Mouse (Mus musculus): ENCODE measurements around the gene Ccr9. TPM values are rescaled to one million over a fixed set of nuclear protein-coding genes. Genes with fewer than 3 reads are reported as not detected.

Ccr9 gene
- polyA plus RNA-seq, 1 experiment from 2014 or later, result 0.36 TPM

DNA sequence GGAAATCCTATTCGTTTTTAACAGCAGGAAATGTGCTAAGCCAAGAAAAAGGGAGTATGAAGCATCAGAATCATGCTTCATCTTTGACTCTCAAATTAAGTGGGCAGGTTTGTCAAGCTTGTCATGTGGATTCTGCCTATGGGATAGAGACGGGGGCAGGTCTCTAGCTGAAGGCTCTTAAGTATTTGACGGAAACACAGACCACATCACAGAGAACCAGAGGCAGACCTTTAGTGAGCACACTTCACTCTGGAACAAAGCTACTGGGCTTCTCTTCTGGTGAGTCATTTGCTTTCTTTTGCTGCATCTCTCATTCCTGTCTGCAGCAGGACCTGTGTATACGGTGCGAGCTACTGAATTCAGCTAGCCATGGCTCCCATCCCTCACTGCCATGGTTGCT is 128.0 kb downstream of the Ccr9 start, which contains the start of gene Cxcr6:
Gene Cxcr6 (plus strand): TSS at position 209 of the 400 bp plus-strand sequence.
- Histone ChIP-seq H3K4me1 (replicated peaks; ENCODE audit: control insufficient read depth, insufficient read depth, low read length) (no peaks in the 10 kb centered on the region), H3K9me3 (ENCODE audit: control insufficient read depth, low read length) (no peaks in the 10 kb centered on the region), H3K27me3 (ENCODE audit: control insufficient read depth, insufficient read depth, low read depth, low read length) (no peaks in the 10 kb centered on the region), H3K4me3 (ENCODE audit: low read length) (no peak within 1 kb of the TSS), H3K27ac (ENCODE audit: low read length) (no peak within 1 kb of the TSS), H3K9ac (ENCODE audit: low read length) (no peak within 1 kb of the TSS), H3K36me3 (ENCODE audit: control insufficient read depth, insufficient read depth, low read length) (no peaks in the 10 kb centered on the region), H3K4me2 (ENCODE audit: low read depth, low read length) (no peak within 1 kb of the TSS)
- WGBS, result 88% methylated on average over 5 of the region's 5 CpGs
- no peak for ATAC-seq (ENCODE audit: low read depth)

DNA sequence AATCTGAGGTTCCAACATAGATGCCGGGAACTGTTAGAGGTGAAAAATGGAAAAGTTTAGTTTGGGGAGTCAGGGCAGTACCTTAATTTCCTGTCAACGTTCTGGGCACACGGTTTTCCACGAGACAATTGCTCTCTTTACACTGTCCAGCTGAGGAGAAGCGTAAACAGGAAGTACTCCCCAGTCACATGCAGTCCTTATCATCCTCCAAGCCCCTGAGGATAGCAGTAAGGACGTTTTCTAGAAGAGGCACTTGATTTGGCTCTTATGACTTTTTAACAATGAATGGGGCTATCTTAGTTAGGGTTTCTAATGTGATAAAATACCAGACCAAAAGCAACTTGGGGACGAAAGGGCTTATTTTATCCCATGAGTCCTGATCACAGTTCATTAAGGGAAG is 130.3 kb downstream of the Ccr9 start:
- Histone ChIP-seq H3K4me3 (ENCODE audit: low read length) (no peak overlapping the region), H3K36me3 (ENCODE audit: control insufficient read depth, insufficient read depth, low read length) (peaks cover 4% of the 10 kb centered on the region)
- 42% methylated on average over 7 of the region's 7 CpGs for WGBS

DNA sequence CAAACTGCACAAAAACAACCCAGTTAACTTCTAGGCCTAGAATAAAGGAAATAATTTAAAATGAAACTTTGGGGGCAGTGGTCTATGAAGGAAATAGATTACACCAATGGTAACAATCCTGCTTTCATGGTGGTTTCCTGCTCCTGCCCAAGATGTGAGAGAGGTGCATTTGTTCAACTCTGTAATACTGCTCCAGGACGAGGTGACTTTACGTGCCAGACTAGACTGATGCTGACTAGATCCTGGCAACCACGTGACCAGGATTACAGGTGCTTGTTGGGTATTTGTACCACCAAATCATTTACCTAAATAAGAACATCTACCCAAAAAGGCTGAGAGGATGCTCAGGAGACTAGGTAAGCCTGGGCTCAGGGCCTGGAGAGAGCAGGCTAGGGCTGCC is 133.6 kb downstream of the Ccr9 start:
- Histone ChIP-seq H3K9me3 (ENCODE audit: control insufficient read depth, low read length) (no peaks in the 10 kb centered on the region), H3K4me1 (replicated peaks; ENCODE audit: control insufficient read depth, insufficient read depth, low read length) (no peaks in the 10 kb centered on the region), H3K4me3 (ENCODE audit: low read length) (no peak overlapping the region), H3K36me3 (ENCODE audit: control insufficient read depth, insufficient read depth, low read length) (peaks cover 10% of the 10 kb centered on the region), H3K27ac (ENCODE audit: low read length) (no peak overlapping the region), H3K4me2 (ENCODE audit: low read depth, low read length) (no peak overlapping the region), H3K9ac (ENCODE audit: low read length) (no peak overlapping the region), H3K27me3 (ENCODE audit: control insufficient read depth, insufficient read depth, low read depth, low read length) (no peaks in the 10 kb centered on the region)
- WGBS, result 87% methylated on average over 3 of the region's 3 CpGs
- no peak for ATAC-seq (ENCODE audit: low read depth)

More for the DNA sequence above, 130.3 kb downstream of the Ccr9 start:
- ATAC-seq (ENCODE audit: low read depth), result no peak
- Histone ChIP-seq H3K27me3 (ENCODE audit: control insufficient read depth, insufficient read depth, low read depth, low read length) (no peaks in the 10 kb centered on the region), H3K4me2 (ENCODE audit: low read depth, low read length) (no peak overlapping the region), H3K4me1 (replicated peaks; ENCODE audit: control insufficient read depth, insufficient read depth, low read length) (no peaks in the 10 kb centered on the region), H3K27ac (ENCODE audit: low read length) (no peak overlapping the region), H3K9ac (ENCODE audit: low read length) (no peak overlapping the region), H3K9me3 (ENCODE audit: control insufficient read depth, low read length) (no peaks in the 10 kb centered on the region)

DNA sequence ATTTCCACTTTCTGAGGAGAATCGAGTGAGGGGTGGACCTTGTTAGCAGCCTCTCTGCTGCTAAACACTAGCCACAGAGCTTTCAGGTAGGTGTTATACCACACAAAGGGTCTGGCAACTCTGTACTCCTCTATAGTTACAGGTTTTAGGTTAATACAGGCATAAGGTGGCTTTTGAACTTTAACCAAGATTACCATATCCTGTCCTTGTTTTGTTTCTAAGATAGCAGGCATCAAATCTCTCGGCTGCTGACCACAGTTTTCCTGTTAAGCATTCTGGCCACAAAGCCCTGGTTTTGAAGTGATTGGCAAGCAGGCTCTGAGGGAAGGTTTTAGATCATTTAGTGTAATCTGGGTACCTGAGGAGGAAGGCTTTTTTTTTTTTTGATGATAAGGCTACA is 136.1 kb downstream of the Ccr9 start:
- Histone ChIP-seq H3K27ac (ENCODE audit: low read length) (no peak overlapping the region), H3K9ac (ENCODE audit: low read length) (no peak overlapping the region), H3K36me3 (ENCODE audit: control insufficient read depth, insufficient read depth, low read length) (peaks cover 14% of the 10 kb centered on the region), H3K9me3 (ENCODE audit: control insufficient read depth, low read length) (no peaks in the 10 kb centered on the region), H3K27me3 (ENCODE audit: control insufficient read depth, insufficient read depth, low read depth, low read length) (no peaks in the 10 kb centered on the region), H3K4me3 (ENCODE audit: low read length) (no peak overlapping the region), H3K4me2 (ENCODE audit: low read depth, low read length) (no peak overlapping the region), H3K4me1 (replicated peaks; ENCODE audit: control insufficient read depth, insufficient read depth, low read length) (no peaks in the 10 kb centered on the region)
- WGBS, result 78% methylated on average over 2 of the region's 2 CpGs
- ATAC-seq (ENCODE audit: low read depth), result no peak

GRCm38 (mm10) chr9:123814821-123815220 is 136.6 kb downstream of the Ccr9 start:
- WGBS, result 69% methylated on average over 4 of the region's 4 CpGs
- no peak for ATAC-seq (ENCODE audit: low read depth)
- Histone ChIP-seq H3K9me3 (ENCODE audit: control insufficient read depth, low read length) (no peaks in the 10 kb centered on the region), H3K4me3 (ENCODE audit: low read length) (no peak overlapping the region), H3K36me3 (ENCODE audit: control insufficient read depth, insufficient read depth, low read length) (peaks cover 14% of the 10 kb centered on the region), H3K4me1 (replicated peaks; ENCODE audit: control insufficient read depth, insufficient read depth, low read length) (no peaks in the 10 kb centered on the region), H3K9ac (ENCODE audit: low read length) (no peak overlapping the region), H3K4me2 (ENCODE audit: low read depth, low read length) (no peak overlapping the region), H3K27ac (ENCODE audit: low read length) (no peak overlapping the region), H3K27me3 (ENCODE audit: control insufficient read depth, insufficient read depth, low read depth, low read length) (no peaks in the 10 kb centered on the region)

DNA sequence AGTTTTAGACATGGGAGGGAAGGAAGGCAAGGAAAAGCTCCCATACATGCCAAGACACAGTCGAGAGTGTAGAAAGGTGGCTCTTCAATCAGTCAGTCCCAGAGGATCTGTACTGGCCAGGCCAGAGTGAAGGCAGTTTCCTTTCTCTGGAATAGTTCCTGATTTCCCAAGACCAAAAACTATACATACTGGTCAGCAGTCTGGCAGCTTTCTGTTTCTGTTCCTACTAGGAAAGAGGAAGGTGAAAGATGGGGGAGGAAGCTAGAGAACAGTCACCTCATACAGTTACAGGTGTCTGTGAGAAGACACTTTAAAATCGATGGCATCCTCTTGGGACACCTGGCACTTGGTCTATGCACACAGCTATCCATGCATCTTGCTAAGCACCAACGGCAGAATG is 137.2 kb downstream of the Ccr9 start:
- no peaks in the 10 kb centered on the region for H3K4me1 ChIP-seq (replicated peaks; ENCODE audit: control insufficient read depth, insufficient read depth, low read length)
- H3K4me3 ChIP-seq (ENCODE audit: low read length), result no peak overlapping the region
- H3K4me2 ChIP-seq (ENCODE audit: low read depth, low read length), result no peak overlapping the region
- no peak for ATAC-seq (ENCODE audit: low read depth)
- H3K9ac ChIP-seq (ENCODE audit: low read length), result no peak overlapping the region
- peaks cover 14% of the 10 kb centered on the region for H3K36me3 ChIP-seq (ENCODE audit: control insufficient read depth, insufficient read depth, low read length)
- H3K9me3 ChIP-seq (ENCODE audit: control insufficient read depth, low read length), result no peaks in the 10 kb centered on the region
- no peaks in the 10 kb centered on the region for H3K27me3 ChIP-seq (ENCODE audit: control insufficient read depth, insufficient read depth, low read depth, low read length)
- WGBS, result 90% methylated on average over 3 of the region's 3 CpGs
- H3K27ac ChIP-seq (ENCODE audit: low read length), result no peak overlapping the region

DNA sequence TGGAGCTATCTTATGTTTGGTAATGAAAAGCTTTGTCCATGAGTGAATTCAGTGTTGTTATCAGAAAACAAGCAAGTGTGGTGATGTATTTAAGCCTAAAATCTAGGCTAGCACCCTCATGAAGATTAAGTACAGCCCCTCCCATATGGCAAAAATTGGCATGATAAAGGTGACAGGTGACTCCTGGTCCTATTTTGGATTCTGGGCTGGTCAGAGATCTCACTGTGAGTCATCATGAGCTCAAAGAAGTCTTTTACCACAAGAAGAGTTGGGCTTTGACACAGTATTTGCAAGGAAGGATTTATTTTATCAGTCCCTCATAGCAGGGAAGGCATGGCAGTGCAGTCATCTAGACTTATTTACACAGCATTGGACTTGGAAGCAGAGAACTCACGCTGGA is 137.8 kb downstream of the Ccr9 start:
- Histone ChIP-seq H3K27me3 (ENCODE audit: control insufficient read depth, insufficient read depth, low read depth, low read length) (no peaks in the 10 kb centered on the region), H3K9ac (ENCODE audit: low read length) (no peak overlapping the region), H3K4me2 (ENCODE audit: low read depth, low read length) (no peak overlapping the region), H3K4me3 (ENCODE audit: low read length) (no peak overlapping the region), H3K4me1 (replicated peaks; ENCODE audit: control insufficient read depth, insufficient read depth, low read length) (no peaks in the 10 kb centered on the region), H3K36me3 (ENCODE audit: control insufficient read depth, insufficient read depth, low read length) (peaks cover 14% of the 10 kb centered on the region), H3K27ac (ENCODE audit: low read length) (no peak overlapping the region), H3K9me3 (ENCODE audit: control insufficient read depth, low read length) (no peaks in the 10 kb centered on the region)
- no peak for ATAC-seq (ENCODE audit: low read depth)
- 59% methylated on average over 1 of the region's 1 CpGs for WGBS

GRCm38 (mm10) chr9:123818601-123819000 is 140.4 kb downstream of the Ccr9 start:
- Histone ChIP-seq H3K4me3 (ENCODE audit: low read length) (no peak overlapping the region), H3K27ac (ENCODE audit: low read length) (no peak overlapping the region), H3K4me1 (replicated peaks; ENCODE audit: control insufficient read depth, insufficient read depth, low read length) (no peaks in the 10 kb centered on the region), H3K36me3 (ENCODE audit: control insufficient read depth, insufficient read depth, low read length) (peaks cover 22% of the 10 kb centered on the region; the same call in 1 of the 2 replicates), H3K9me3 (ENCODE audit: control insufficient read depth, low read length) (no peaks in the 10 kb centered on the region), H3K4me2 (ENCODE audit: low read depth, low read length) (no peak overlapping the region), H3K9ac (ENCODE audit: low read length) (no peak overlapping the region), H3K27me3 (ENCODE audit: control insufficient read depth, insufficient read depth, low read depth, low read length) (no peaks in the 10 kb centered on the region)
- WGBS, result 83% methylated on average over 2 of the region's 2 CpGs
- ATAC-seq (ENCODE audit: low read depth), result no peak

GRCm38 (mm10) chr9:123826631-123827030 is 148.4 kb downstream of the Ccr9 start:
- Histone ChIP-seq H3K9ac (ENCODE audit: low read length) (no peak overlapping the region), H3K9me3 (ENCODE audit: control insufficient read depth, low read length) (no peaks in the 10 kb centered on the region), H3K4me1 (replicated peaks; ENCODE audit: control insufficient read depth, insufficient read depth, low read length) (no peaks in the 10 kb centered on the region; the same call in 1 of the 2 replicates), H3K36me3 (ENCODE audit: control insufficient read depth, insufficient read depth, low read length) (peaks cover 40% of the 10 kb centered on the region), H3K4me2 (ENCODE audit: low read depth, low read length) (no peak overlapping the region), H3K27me3 (ENCODE audit: control insufficient read depth, insufficient read depth, low read depth, low read length) (no peaks in the 10 kb centered on the region), H3K4me3 (ENCODE audit: low read length) (no peak overlapping the region), H3K27ac (ENCODE audit: low read length) (peak overlapping the region; percentile 42; the same call in 1 of the 2 replicates)
- 60% methylated on average over 3 of the region's 3 CpGs for WGBS
- peak; percentile 80 for ATAC-seq (ENCODE audit: low read depth)

- no peaks in the 10 kb centered on the region for H3K9me3 ChIP-seq (ENCODE audit: control insufficient read depth, low read length)
- no peak overlapping the region for H3K4me2 ChIP-seq (ENCODE audit: low read depth, low read length)
- peaks cover 27% of the 10 kb centered on the region for H3K36me3 ChIP-seq (ENCODE audit: control insufficient read depth, insufficient read depth, low read length)
- no peak overlapping the region for H3K27ac ChIP-seq (ENCODE audit: low read length)
- no peak for ATAC-seq (ENCODE audit: low read depth)
- no peaks in the 10 kb centered on the region for H3K27me3 ChIP-seq (ENCODE audit: control insufficient read depth, insufficient read depth, low read depth, low read length)
- WGBS, result 82% methylated on average over 4 of the region's 4 CpGs
- H3K4me3 ChIP-seq (ENCODE audit: low read length), result no peak overlapping the region
- no peak overlapping the region for H3K9ac ChIP-seq (ENCODE audit: low read length)
- H3K4me1 ChIP-seq (replicated peaks; ENCODE audit: control insufficient read depth, insufficient read depth, low read length), result no peaks in the 10 kb centered on the region; the same call in 1 of the 2 replicates
Observed at GRCm38 (mm10) chr9:123828916-123829315, 150.7 kb downstream of the Ccr9 start.
